ENCODE assay signal across 8 mouse cellular contexts in genomic region chr16:44016164-44016563, GRCm38 (mm10). TPM values are rescaled to one million over a fixed set of nuclear protein-coding genes. Genes with fewer than 3 reads are reported as not detected.
DNase-seq lines count a peak whose midpoint lies in the region; ATAC-seq and TF ChIP-seq lines count a peak whose summit lies in the region.

No protein-coding gene starts in this region.

- no peak overlapping the region for H3K27ac ChIP-seq in ES-E14 (ENCODE audit: insufficient read depth, low read depth, low read length, poor library complexity, severe bottlenecking)
- no peak overlapping the region for H3K27ac ChIP-seq in limb, embryonic 11.5 days (replicated peaks; ENCODE audit: low read depth, low read length)

- no peaks in the 10 kb centered on the region for H3K36me3 ChIP-seq in ES-E14 (ENCODE audit: control insufficient read depth, insufficient read depth, low read length, poor library complexity, severe bottlenecking)
- H3K36me3 ChIP-seq in limb, embryonic 11.5 days (ENCODE audit: control insufficient read depth, insufficient read depth, low read length): no peaks in the 10 kb centered on the region

- 7% methylated on average over 11 of the region's 11 CpGs for WGBS in limb, embryonic 11.5 days

- no peaks in the 10 kb centered on the region for H3K9me3 ChIP-seq in ES-E14 (ENCODE audit: control insufficient read depth, insufficient read depth, low read depth, low read length)
- no peaks in the 10 kb centered on the region for H3K9me3 ChIP-seq in limb, embryonic 11.5 days (ENCODE audit: control insufficient read depth, low read length)

- ATAC-seq in limb, embryonic 11.5 days (ENCODE audit: insufficient number of reproducible peaks, low FRiP score, low TSS enrichment, low read depth): no peak
- ATAC-seq in monocyte, adult 5-6 weeks (replicated peaks; ENCODE audit: insufficient number of reproducible peaks, low FRiP score, low TSS enrichment, poor library complexity, severe bottlenecking): peak; percentile 90

- H3K9ac ChIP-seq in ES-E14 (ENCODE audit: insufficient read depth, low read depth, low read length, poor library complexity, severe bottlenecking): no peak overlapping the region
- H3K9ac ChIP-seq in limb, embryonic 11.5 days (ENCODE audit: low read length): no peak overlapping the region

- intact Hi-C loops in heart, postnatal 10 days (cut with DNase I): no loop called here
- intact Hi-C loops in left cerebral cortex, postnatal 25 days (cut with DNase I): no loop called here

- peak overlapping the region; percentile 8; the same call in 1 of the 2 replicates for H3K4me2 ChIP-seq in limb, embryonic 11.5 days (ENCODE audit: low read depth, severe bottlenecking)

- no peak overlapping the region for H3K4me3 ChIP-seq in ES-E14 (ENCODE audit: insufficient read depth in 1 of 2, low read depth in 1 of 2, low read length in 2 of 2, poor library complexity in 1 of 2, severe bottlenecking in 1 of 2)
- H3K4me3 ChIP-seq in limb, embryonic 11.5 days (ENCODE audit: low read depth, low read length): no peak overlapping the region

- in situ Hi-C loops in ES-E14 (cut with MboI; ENCODE audit: low sequenced_read_pairs in 2 of 2, unreplicated experiment in 2 of 2): no loop called here

- H3K27me3 ChIP-seq in limb, embryonic 11.5 days (ENCODE audit: control insufficient read depth, insufficient read depth, low read length): no peaks in the 10 kb centered on the region

- DNase-seq in ES-E14 (ENCODE audit: low read depth, low spot score): peak; percentile 41
- peak; percentile 61 for DNase-seq in c-Kit-positive CD71-positive TER-119-negative erythroid progenitor cells, embryonic 14.5 days (ENCODE audit: low read depth)
- DNase-seq in heart, postnatal 10 days: peak; percentile 33 to 54
- peak; percentile 44 for DNase-seq in limb, embryonic 11.5 days (ENCODE audit: low spot score)
- DNase-seq in urinary bladder, postnatal 10 days (ENCODE audit: low spot score): peak; percentile 14
- no peak for DNase-seq in frontal cortex, postnatal 10 days (ENCODE audit: low spot score in 2 of 2)
- DNase-seq in left cerebral cortex, postnatal 25 days (ENCODE audit: low spot score in 2 of 2): no peak

- H3K4me1 ChIP-seq in ES-E14 (ENCODE audit: control insufficient read depth in 2 of 2, insufficient read depth in 2 of 2, low read length in 2 of 2, poor library complexity in 1 of 2): peaks cover 0 to 2% of the 10 kb centered on the region in 2 experiments; a peak in 1 of 4 replicates
- H3K4me1 ChIP-seq in limb, embryonic 11.5 days (ENCODE audit: control insufficient read depth, insufficient read depth, low read length): no peaks in the 10 kb centered on the region

TF ChIP-seq in ES-E14, 5 proteins besides CTCF, POLR2A, EP300 and RAD21:
- no peak for TF ChIP-seq CHD2 (IDR thresholded peaks at IDR 0.05; ENCODE audit: low read depth, low read length)
- TF ChIP-seq MAFK (IDR thresholded peaks at IDR 0.05; ENCODE audit: insufficient read depth, low read depth, low read length): no peak
- no peak for TF ChIP-seq ZC3H11A (IDR thresholded peaks at IDR 0.05; ENCODE audit: borderline replicate concordance, low read depth, low read length)
- no peak for TF ChIP-seq HCFC1 (IDR thresholded peaks at IDR 0.05; ENCODE audit: borderline replicate concordance, insufficient read depth, low read length)

RNA-seq across cellular contexts. Expression of gene Zdhhc23, which starts 36.6 kb away (rescaled TPM):
- 3.3 and 3.7 TPM in 2 replicates for total RNA-seq in ES-E14 (2012; rRNA removed)
- 1 to 10 TPM in 1 of 2 experiments, under 1 TPM in 1; 0.93 to 1.2 TPM for total RNA-seq in heart, postnatal 10 days (2021)
- polyA plus RNA-seq in limb, embryonic 11.5 days (2014; fragmentation: Nextera tagmentation; extraction: Ambion mirVana): 0.61 and 0.64 TPM in 2 replicates
- 0.95 to 3.9 TPM (median 1.8 TPM) in 3 replicates for total RNA-seq in monocyte, adult 5-6 weeks (2017)
- total RNA-seq in left cerebral cortex, postnatal 25 days (2021): 10 to 100 TPM; 27.0 to 28.5 TPM

RNA-seq across cellular contexts. Expression of gene Gramd1c, which starts 47.0 kb away (rescaled TPM):
- total RNA-seq in ES-E14 (2012; rRNA removed): 0.53 and 0.94 TPM in 2 replicates
- total RNA-seq in heart, postnatal 10 days (2021): 1 to 10 TPM; 1.1 to 1.4 TPM
- polyA plus RNA-seq in limb, embryonic 11.5 days (2014; fragmentation: Nextera tagmentation; extraction: Ambion mirVana): 3.7 and 4.3 TPM in 2 replicates
- 2.9 to 9.1 TPM (median 7.0 TPM) in 3 replicates for total RNA-seq in monocyte, adult 5-6 weeks (2017)
- total RNA-seq in left cerebral cortex, postnatal 25 days (2021): 1 to 10 TPM; 1.4 to 3.2 TPM

Comparison
In these comparisons a context has a peak if more than half of its experiments do, and no peak if none do; other contexts are left out.
1. DNase-seq: peak in ES-E14 (single experiment), c-Kit-positive CD71-positive TER-119-negative erythroid progenitor cells, embryonic 14.5 days (single experiment), heart, postnatal 10 days (2 of 2), limb, embryonic 11.5 days (single experiment) and urinary bladder, postnatal 10 days (single experiment); none in frontal cortex, postnatal 10 days (0 of 2) and left cerebral cortex, postnatal 25 days (0 of 2).